Mouse (Mus musculus): Measurements from ENCODE around the gene Acsm1.
"Not testable (repeated sequence)": the region's sequence is repeated elsewhere in the genome, so short reads cannot be mapped to it uniquely, and the experiment has no call there.

Acsm1 gene

GRCm38 (mm10) chr7:119606664-119607076 lies at the start of gene Acsm1:
TSS of gene Acsm1 (plus strand) at chr7:119607026.
- in situ Hi-C loops (cut with MboI, MseI): no loop called here

GRCm38 (mm10) chr7:119559789-119560451 lies 46.9 kb upstream of the Acsm1 start:
- in situ Hi-C loops (cut with MboI, MseI): no loop called here

GRCm38 (mm10) chr7:119560452-119560835 lies 46.4 kb upstream of the Acsm1 start:
- in situ Hi-C loops (cut with MboI, MseI): no loop called here

GRCm38 (mm10) chr7:119561441-119561840 lies 45.4 kb upstream of the Acsm1 start:
- in situ Hi-C loops (cut with MboI, MseI): no loop called here

- in situ Hi-C loops (cut with MboI, MseI): not testable (repeated sequence)
Measured at GRCm38 (mm10) chr7:119562476-119562875, 44.4 kb upstream of the Acsm1 start.

GRCm38 (mm10) chr7:119594530-119595107 lies 12.2 kb upstream of the Acsm1 start:
- in situ Hi-C loops (cut with MboI, MseI): no loop called here

- in situ Hi-C loops (cut with MboI, MseI): no loop called here
Measured at GRCm38 (mm10) chr7:119595306-119595705, 11.5 kb upstream of the Acsm1 start.

GRCm38 (mm10) chr7:119596536-119596935 lies 10.3 kb upstream of the Acsm1 start:
- in situ Hi-C loops (cut with MboI, MseI): no loop called here

GRCm38 (mm10) chr7:119601195-119601953 lies 5.5 kb upstream of the Acsm1 start:
- in situ Hi-C loops (cut with MboI, MseI): no loop called here

- in situ Hi-C loops (cut with MboI, MseI): no loop called here
Measured at GRCm38 (mm10) chr7:119601954-119602317, 4.9 kb upstream of the Acsm1 start.

- in situ Hi-C loops (cut with MboI, MseI): no loop called here
Measured at GRCm38 (mm10) chr7:119604903-119605483, 1.8 kb upstream of the Acsm1 start.

GRCm38 (mm10) chr7:119605926-119606663 lies 731 bp upstream of the Acsm1 start:
- in situ Hi-C loops (cut with MboI, MseI): no loop called here

- in situ Hi-C loops (cut with MboI, MseI): no loop called here
Measured at GRCm38 (mm10) chr7:119607796-119608515, 1.1 kb downstream of the Acsm1 start.

GRCm38 (mm10) chr7:119616531-119616930 lies 9.7 kb downstream of the Acsm1 start:
- in situ Hi-C loops (cut with MboI, MseI): no loop called here

GRCm38 (mm10) chr7:119617593-119617992 lies 10.8 kb downstream of the Acsm1 start:
- in situ Hi-C loops (cut with MboI, MseI): no loop called here

- in situ Hi-C loops (cut with MboI, MseI): no loop called here
Measured at GRCm38 (mm10) chr7:119618209-119618935, 11.5 kb downstream of the Acsm1 start.

GRCm38 (mm10) chr7:119620157-119620556 lies 13.3 kb downstream of the Acsm1 start:
- in situ Hi-C loops (cut with MboI, MseI): no loop called here

- in situ Hi-C loops (cut with MboI, MseI): no loop called here
Measured at GRCm38 (mm10) chr7:119638773-119639172, 31.9 kb downstream of the Acsm1 start.

- in situ Hi-C loops (cut with MboI, MseI): no loop called here
Measured at GRCm38 (mm10) chr7:119642307-119642706, 35.5 kb downstream of the Acsm1 start.

- in situ Hi-C loops (cut with MboI, MseI): no loop called here
Measured at GRCm38 (mm10) chr7:119667893-119668292, 61.1 kb downstream of the Acsm1 start.
